Comparison of ENCODE assay signal across 13 mouse cellular contexts in genomic region chr9:94239479-94240241, GRCm38 (mm10).
DNase-seq lines count a peak whose midpoint lies in the region; ATAC-seq lines count a peak whose summit lies in the region.
"Had no signal": no experiment of that assay in that cellular context is flagged by ENCODE, and none has a peak within 500 bp of the region (broad histone marks: within the 10 kb centered on the region; RNA-seq: fewer than 3 reads in every experiment).

No protein-coding gene starts in this region.

- peaks cover 11% of the 10 kb centered on the region for H3K4me1 ChIP-seq in limb, embryonic 12.5 days (replicated peaks)
- no peaks in the 10 kb centered on the region for H3K4me1 ChIP-seq in midbrain, embryonic 11.5 days (ENCODE audit: control insufficient read depth, insufficient read depth, low read length)
- H3K4me1 ChIP-seq: stomach, embryonic 15.5 days had no signal

- no peak overlapping the region for H3K4me3 ChIP-seq in limb, embryonic 12.5 days (replicated peaks)
- H3K4me3 ChIP-seq in midbrain, embryonic 11.5 days (ENCODE audit: low read depth, low read length): no peak overlapping the region
- H3K4me3 ChIP-seq: stomach, embryonic 15.5 days had no signal

- ATAC-seq in limb, embryonic 12.5 days (ENCODE audit: insufficient number of reproducible peaks, insufficient read depth, low FRiP score, low TSS enrichment, low read depth): no peak
- ATAC-seq in midbrain, embryonic 11.5 days (ENCODE audit: low FRiP score): no peak

- no peaks in the 10 kb centered on the region for H3K36me3 ChIP-seq in limb, embryonic 12.5 days
- H3K36me3 ChIP-seq in midbrain, embryonic 11.5 days (ENCODE audit: control insufficient read depth, insufficient read depth, low read length): no peaks in the 10 kb centered on the region
- H3K36me3 ChIP-seq: stomach, embryonic 15.5 days had no signal

- H3K9me3 ChIP-seq in limb, embryonic 12.5 days: no peaks in the 10 kb centered on the region
- H3K9me3 ChIP-seq in midbrain, embryonic 11.5 days (ENCODE audit: control insufficient read depth, low read length): no peaks in the 10 kb centered on the region
- H3K9me3 ChIP-seq: stomach, embryonic 15.5 days had no signal

- 30% methylated on average over 8 of the region's 8 CpGs for WGBS in limb, embryonic 12.5 days
- WGBS in midbrain, embryonic 11.5 days: 87% methylated on average over 8 of the region's 8 CpGs

- DNase-seq in embryo, embryonic 11 days: peak; percentile 12
- no peak for DNase-seq in embryo, embryonic 10.5 days (ENCODE audit: low spot score)
- peak; percentile 83 for DNase-seq in adipocyte (ENCODE audit: low spot score)
- DNase-seq in kidney, adult 18-20 months: peak; percentile 5
- no peak for DNase-seq in right cerebral cortex, adult 18-20 months
- DNase-seq in right cerebral cortex, adult 2 months (ENCODE audit: low spot score in 2 of 2): no peak
- no peak for DNase-seq in midbrain, embryonic 11.5 days (ENCODE audit: low spot score, missing footprints)
- DNase-seq: B cell, adult 2 months; gastrocnemius, postnatal 25 days; heart, postnatal 4 days; midbrain, embryonic 14.5 days had no signal

- H3K4me2 ChIP-seq in limb, embryonic 12.5 days: no peak overlapping the region
- H3K4me2 ChIP-seq in midbrain, embryonic 11.5 days: no peak overlapping the region
- H3K4me2 ChIP-seq: stomach, embryonic 15.5 days had no signal

- no peaks in the 10 kb centered on the region for H3K27me3 ChIP-seq in limb, embryonic 12.5 days
- H3K27me3 ChIP-seq in midbrain, embryonic 11.5 days (ENCODE audit: control insufficient read depth, insufficient read depth, low read length): no peaks in the 10 kb centered on the region
- H3K27me3 ChIP-seq: stomach, embryonic 15.5 days had no signal

- peak overlapping the region; percentile 41; the same call in 1 of the 2 replicates for H3K27ac ChIP-seq in limb, embryonic 12.5 days
- no peak overlapping the region for H3K27ac ChIP-seq in midbrain, embryonic 11.5 days (ENCODE audit: low read depth, low read length)
- H3K27ac ChIP-seq: stomach, embryonic 15.5 days had no signal

- H3K9ac ChIP-seq in limb, embryonic 12.5 days (replicated peaks): no peak overlapping the region
- no peak overlapping the region for H3K9ac ChIP-seq in midbrain, embryonic 11.5 days (ENCODE audit: low read length)
- H3K9ac ChIP-seq: stomach, embryonic 15.5 days had no signal

Comparison
In these comparisons a context has a peak if more than half of its experiments do, and no peak if none do; other contexts are left out.
1. DNase-seq: peak in embryo, embryonic 11 days (single experiment), adipocyte (single experiment) and kidney, adult 18-20 months (single experiment); none in embryo, embryonic 10.5 days (single experiment), right cerebral cortex, adult 18-20 months (single experiment), right cerebral cortex, adult 2 months (0 of 2) and midbrain, embryonic 11.5 days (single experiment).